Mouse (Mus musculus): Measurements from ENCODE around the gene 1810030O07Rik.

DNA sequence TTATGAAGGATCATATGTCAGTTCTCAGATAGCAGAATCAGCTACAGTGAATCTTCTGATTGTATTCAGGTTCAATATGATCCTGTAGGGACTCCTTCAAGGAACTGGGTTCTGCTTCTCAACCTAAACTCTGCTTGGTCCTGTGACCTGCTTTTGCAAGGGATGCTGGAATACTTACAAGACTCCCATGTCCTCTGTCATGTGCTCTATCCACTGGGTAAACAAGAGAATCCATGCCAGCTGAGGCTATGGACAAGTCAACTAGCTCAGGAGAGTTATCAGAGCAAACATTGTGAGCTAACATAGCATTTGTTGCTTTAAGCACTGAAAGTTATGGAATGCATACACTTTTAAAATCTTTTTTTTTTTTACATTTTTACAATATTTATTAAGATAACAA lies 12.6 kb upstream of the 1810030O07Rik start:
- TF ChIP-seq CTCF (IDR thresholded peaks at IDR 0.05; ENCODE audit: low read depth) (no peak), EP300 (IDR thresholded peaks at IDR 0.05; ENCODE audit: low read depth) (no peak)
